Mouse (Mus musculus) right cerebral cortex, adult 2 months (tissue): Measurements from ENCODE around the gene Dnajb4.

Experiments
- DNase-seq, 2 experiments: peaks; one replicate each; pipeline ENCODE4 v3.0.0; 2021 to 2022; ENCODE audit warnings: low spot score in 2 of 2

Dnajb4 gene

GRCm38 (mm10) chr3:152171862-152172261 is 38.2 kb downstream of the Dnajb4 start:
- DNase-seq, result no peak

- DNase-seq, result no peak
These were observed 38.9 kb downstream of the Dnajb4 start for GRCm38 (mm10) chr3:152171236-152171635.

- DNase-seq, result no peak
These were observed 39.7 kb downstream of the Dnajb4 start for GRCm38 (mm10) chr3:152170407-152170806.

GRCm38 (mm10) chr3:152168007-152168406 is 42.1 kb downstream of the Dnajb4 start:
- DNase-seq, result no peak

- no peak for DNase-seq
These were observed 43.2 kb downstream of the Dnajb4 start for GRCm38 (mm10) chr3:152166699-152167451.

GRCm38 (mm10) chr3:152166099-152166423 is 44.0 kb downstream of the Dnajb4 start, which contains the start of gene Gipc2:
Gipc2 (minus strand) TSS chr3:152166230.
- peak in 1 of 2 experiments; percentile 26 for DNase-seq

GRCm38 (mm10) chr3:152165351-152166098 is 44.6 kb downstream of the Dnajb4 start:
- peak; percentile 49 to 60 for DNase-seq

- DNase-seq, result no peak
These were observed 45.1 kb downstream of the Dnajb4 start for GRCm38 (mm10) chr3:152165014-152165350.

GRCm38 (mm10) chr3:152163320-152163719 is 46.8 kb downstream of the Dnajb4 start:
- DNase-seq, result no peak

- DNase-seq, result no peak
These were observed 49.5 kb downstream of the Dnajb4 start for GRCm38 (mm10) chr3:152160607-152161006.

GRCm38 (mm10) chr3:152159321-152159720 is 50.8 kb downstream of the Dnajb4 start:
- no peak for DNase-seq

GRCm38 (mm10) chr3:152158344-152159291 is 51.5 kb downstream of the Dnajb4 start:
- peak; percentile 29 to 36 for DNase-seq

GRCm38 (mm10) chr3:152156816-152157496 is 53.1 kb downstream of the Dnajb4 start:
- DNase-seq, result no peak

GRCm38 (mm10) chr3:152155296-152155948 is 54.7 kb downstream of the Dnajb4 start:
- DNase-seq, result peak; percentile 51 to 61

- no peak for DNase-seq
These were observed 56.0 kb downstream of the Dnajb4 start for GRCm38 (mm10) chr3:152154095-152154494.

- DNase-seq, result no peak
These were observed 57.0 kb downstream of the Dnajb4 start for GRCm38 (mm10) chr3:152153152-152153551.

- no peak for DNase-seq
These were observed 57.7 kb downstream of the Dnajb4 start for GRCm38 (mm10) chr3:152152483-152152804.

GRCm38 (mm10) chr3:152151725-152152482 is 58.2 kb downstream of the Dnajb4 start:
- DNase-seq, result no peak

- DNase-seq, result no peak
These were observed 60.2 kb downstream of the Dnajb4 start for GRCm38 (mm10) chr3:152149863-152150262.

- DNase-seq, result no peak
These were observed 60.7 kb downstream of the Dnajb4 start for GRCm38 (mm10) chr3:152149449-152149848.
